Mouse (Mus musculus) spleen, adult 2 months (tissue): ENCODE data around the gene Galntl5. TPM values are rescaled to one million over a fixed set of nuclear protein-coding genes. Genes with fewer than 3 reads are reported as not detected.

Experiments used
- DNase-seq, 2 experiments: peaks; one replicate each; pipeline versions ENCODE4 v3.0.0 to v3.0.0-alpha.2; 2012 to 2021; ENCODE audit warnings: low spot score in 2 of 2, low read depth in 1 of 2
- H3K27ac ChIP-seq: fragments of 200-500 bp; 2 replicates; pipeline ENCODE4 v1.5.1; 2012; ENCODE audit warnings: low read length, inconsistent platforms; ENCODE audit not compliant: insufficient read depth
- H3K27me3 ChIP-seq: fragments of 200-500 bp; 2 replicates; pipeline ENCODE4 v1.6.1; 2012; ENCODE audit warnings: mild to moderate bottlenecking, moderate library complexity, low read length, inconsistent platforms; ENCODE audit not compliant: control insufficient read depth, insufficient read depth
- H3K36me3 ChIP-seq: fragments of 200-500 bp; 2 replicates; pipeline ENCODE4 v1.6.1; 2012; ENCODE audit warnings: mild to moderate bottlenecking, low read length, inconsistent platforms; ENCODE audit not compliant: control insufficient read depth, insufficient read depth
- H3K4me1 ChIP-seq: fragments of 200-500 bp; 2 replicates; pipeline ENCODE4 v1.6.1; 2011; ENCODE audit warnings: inconsistent platforms; ENCODE audit not compliant: control insufficient read depth, insufficient read depth, insufficient read length
- H3K4me3 ChIP-seq: fragments of 200-500 bp; 2 replicates; pipeline ENCODE4 v1.5.1; 2011; ENCODE audit warnings: mild to moderate bottlenecking, inconsistent platforms; ENCODE audit not compliant: insufficient read depth, insufficient read length; ENCODE audit errors: extremely low read depth
- CTCF ChIP-seq: fragments of 200-500 bp; IDR thresholded peaks from 2 replicates; pipeline ENCODE4 v1.5.1; 2011; ENCODE audit warnings: mild to moderate bottlenecking, inconsistent platforms; ENCODE audit not compliant: insufficient read depth, insufficient read length, insufficient replicate concordance; ENCODE audit errors: extremely low read depth
- POLR2A ChIP-seq: fragments of 200-500 bp; IDR thresholded peaks from 2 replicates; pipeline ENCODE4 v1.6.1; 2011; ENCODE audit warnings: low read depth, low read length, inconsistent platforms
- WGBS: fragments of 180-500 bp; shearing (Covaris S2); methylation state at CpG from one replicate; pipeline ENCODE4 v1.1.7; 2018; 5-methylcytosine and 5-hydroxymethylcytosine counted together
- polyA plus RNA-seq: library from polyadenylated mRNA; depleted of rRNA; stranded (reverse); fragments of >200 nt; gene quantifications from 2 replicates; pipeline ENCODE4 v1.2.3, GENCODE M21; 2012; rRNA removed

Gene Galntl5
- polyA plus RNA-seq, result not detected in 2 replicates

GRCm38 (mm10) chr5:25181004-25181531 lies at the start of gene Galntl5:
Gene Galntl5 (plus strand): TSS chr5:25181460.
- Histone ChIP-seq H3K4me3 (no peak within 1 kb of the TSS), H3K27me3 (no peaks in the 10 kb centered on the region), H3K27ac (no peak within 1 kb of the TSS), H3K4me1 (no peaks in the 10 kb centered on the region), H3K36me3 (no peaks in the 10 kb centered on the region)
- 78% methylated on average over 1 of the region's 1 CpGs for WGBS
- DNase-seq, result no peak
- no peak for TF ChIP-seq POLR2A
- no peak for TF ChIP-seq CTCF

- 92% methylated on average over 7 of the region's 7 CpGs for WGBS
- no peak for DNase-seq
- no peaks in the 10 kb centered on the region for H3K36me3 ChIP-seq
Observed at GRCm38 (mm10) chr5:25146705-25147104, 34.6 kb upstream of the Galntl5 start.

GRCm38 (mm10) chr5:25149331-25149965 lies 31.8 kb upstream of the Galntl5 start:
- no peaks in the 10 kb centered on the region for H3K36me3 ChIP-seq
- no peak for TF ChIP-seq CTCF
- TF ChIP-seq POLR2A, result no peak
- H3K4me1 ChIP-seq, result no peaks in the 10 kb centered on the region
- H3K27ac ChIP-seq, result no peak overlapping the region
- H3K4me3 ChIP-seq, result no peak overlapping the region
- DNase-seq, result no peak
- WGBS, result 88% methylated on average over 2 of the region's 2 CpGs
- H3K27me3 ChIP-seq, result no peaks in the 10 kb centered on the region

More at GRCm38 (mm10) chr5:25146705-25147104, 34.6 kb upstream of the Galntl5 start:
- no peak for TF ChIP-seq POLR2A
- TF ChIP-seq CTCF, result no peak
- Histone ChIP-seq H3K27me3 (no peaks in the 10 kb centered on the region), H3K4me1 (no peaks in the 10 kb centered on the region), H3K4me3 (no peak overlapping the region), H3K27ac (no peak overlapping the region)

- no peaks in the 10 kb centered on the region for H3K36me3 ChIP-seq
- H3K4me3 ChIP-seq, result no peak overlapping the region
- TF ChIP-seq CTCF, result no peak
- no peak for TF ChIP-seq POLR2A
- no peak overlapping the region for H3K27ac ChIP-seq
- 92% methylated on average over 2 of the region's 2 CpGs for WGBS
- no peaks in the 10 kb centered on the region for H3K4me1 ChIP-seq
- DNase-seq, result no peak
- no peaks in the 10 kb centered on the region for H3K27me3 ChIP-seq
Observed at GRCm38 (mm10) chr5:25153491-25153890, 27.8 kb upstream of the Galntl5 start.

DNA sequence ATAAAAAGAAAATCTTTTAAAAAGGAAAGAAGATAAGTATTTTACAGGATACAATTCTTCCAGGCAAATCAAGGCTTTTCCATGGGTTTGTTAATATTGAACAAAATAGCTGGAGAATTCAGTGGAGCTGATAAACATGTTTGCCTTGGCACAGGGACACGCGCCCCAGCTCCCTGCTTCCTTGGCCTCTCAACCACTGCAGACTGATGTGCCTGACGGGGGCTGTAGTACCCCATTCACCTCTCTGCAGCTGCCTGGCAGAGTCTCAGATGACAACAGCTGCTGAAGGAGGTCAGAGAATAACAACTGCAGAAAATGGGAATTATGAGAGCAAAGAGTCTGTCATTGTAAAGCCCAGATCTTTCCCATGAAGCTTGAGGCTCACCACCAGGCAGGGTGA lies 27.3 kb upstream of the Galntl5 start:
- Histone ChIP-seq H3K4me3 (no peak overlapping the region), H3K4me1 (no peaks in the 10 kb centered on the region), H3K27ac (no peak overlapping the region), H3K27me3 (no peaks in the 10 kb centered on the region), H3K36me3 (no peaks in the 10 kb centered on the region)
- DNase-seq, result no peak
- WGBS, result 91% methylated on average over 3 of the region's 3 CpGs
- TF ChIP-seq CTCF, result no peak
- TF ChIP-seq POLR2A, result no peak

- Histone ChIP-seq H3K4me1 (no peaks in the 10 kb centered on the region), H3K27me3 (no peaks in the 10 kb centered on the region), H3K27ac (no peak overlapping the region), H3K36me3 (no peaks in the 10 kb centered on the region), H3K4me3 (no peak overlapping the region)
- TF ChIP-seq CTCF (no peak), POLR2A (no peak)
- DNase-seq, result no peak
- WGBS, result 87% methylated on average over 4 of the region's 4 CpGs
Observed at GRCm38 (mm10) chr5:25154823-25155222, 26.4 kb upstream of the Galntl5 start.

DNA sequence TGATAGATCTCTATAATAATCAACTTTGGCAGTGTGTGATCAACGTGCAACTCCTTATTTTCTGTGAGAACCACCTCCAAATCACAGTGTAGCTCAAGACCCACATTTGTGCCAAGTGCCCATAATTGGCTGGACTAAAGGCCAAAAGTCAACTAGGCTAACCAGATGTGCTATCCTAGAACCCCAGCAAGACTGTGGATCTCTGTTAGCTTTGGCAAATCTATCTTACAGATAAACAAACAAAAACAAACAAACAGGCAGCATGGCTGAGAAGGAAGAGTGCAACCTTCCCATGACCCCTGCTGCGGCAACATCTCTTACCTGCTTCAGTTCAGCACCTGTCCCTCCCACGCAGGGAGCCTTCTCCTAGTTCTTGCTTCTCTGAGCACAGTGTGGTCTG lies 25.9 kb upstream of the Galntl5 start:
- TF ChIP-seq POLR2A (no peak), CTCF (no peak)
- no peak for DNase-seq
- WGBS, result 79% methylated on average over 3 of the region's 3 CpGs

More for the DNA sequence above, 25.9 kb upstream of the Galntl5 start:
- H3K36me3 ChIP-seq, result no peaks in the 10 kb centered on the region
- H3K4me3 ChIP-seq, result no peak overlapping the region
- no peaks in the 10 kb centered on the region for H3K4me1 ChIP-seq
- no peaks in the 10 kb centered on the region for H3K27me3 ChIP-seq
- H3K27ac ChIP-seq, result no peak overlapping the region
